Mouse (Mus musculus) layer of hippocampus, postnatal 14 days (tissue): ENCODE data around the gene Sec61a2. TPM values are rescaled to one million over a fixed set of nuclear protein-coding genes. Genes with fewer than 3 reads are reported as not detected.

Source experiments
- DNase-seq, 2 experiments: peaks; one replicate each; pipeline ENCODE4 v3.0.0; 2021 to 2022; ENCODE audit warnings: low spot score in 2 of 2, mixed read lengths in 1 of 2
- long read RNA-seq, 2 experiments: library from polyadenylated mRNA; stranded (forward); transcript quantifications; one replicate each; pipeline ENCODE4 v2.0.0; 2021
- total RNA-seq, 2 experiments: library from RNA; stranded (reverse); gene quantifications; 2 replicates each; pipeline ENCODE4 v1.2.3; 2021

The Sec61a2 gene
- 100 to 1,000 TPM; 102 to 114 TPM for total RNA-seq
- long read RNA-seq, experiment 1, transcript Sec61a2-202 (12 exons, 2,448 nt) = major isoform, 49 of 76 reads
- long read RNA-seq, experiment 1, partial matches to known transcripts = 13 of 76 reads
- long read RNA-seq, experiment 1, other reads (novel, unspliced or antisense) = 12 of 76 reads
- long read RNA-seq, experiment 2, transcript Sec61a2-202 (12 exons, 2,448 nt) = major isoform, 61 of 92 reads
- long read RNA-seq, experiment 2, partial matches to known transcripts = 16 of 92 reads
- long read RNA-seq, experiment 2, other reads (novel, unspliced or antisense) = 12 of 92 reads

- DNase-seq = peak; percentile 99
Measured at GRCm38 (mm10) chr2:5894843-5895570, at the start of gene Sec61a2. Gene Sec61a2, minus strand, starts transcription at chr2:5895432.

- no peak for DNase-seq
Measured at GRCm38 (mm10) chr2:5943071-5943470, 47.8 kb upstream of the Sec61a2 start.

GRCm38 (mm10) chr2:5942416-5943032 lies 47.3 kb upstream of the Sec61a2 start, which contains the start of gene Dhtkd1:
Gene Dhtkd1, minus strand, starts transcription at chr2:5942792.
- DNase-seq = peak; percentile 53 to 78

- DNase-seq = no peak
Measured at GRCm38 (mm10) chr2:5941861-5942415, 46.7 kb upstream of the Sec61a2 start.

GRCm38 (mm10) chr2:5940936-5941335 lies 45.7 kb upstream of the Sec61a2 start:
- DNase-seq = no peak

- DNase-seq = no peak
Measured at GRCm38 (mm10) chr2:5939911-5940310, 44.7 kb upstream of the Sec61a2 start.

GRCm38 (mm10) chr2:5939319-5939718 lies 44.1 kb upstream of the Sec61a2 start:
- DNase-seq = no peak

GRCm38 (mm10) chr2:5936550-5936949 lies 41.3 kb upstream of the Sec61a2 start:
- no peak for DNase-seq

GRCm38 (mm10) chr2:5936068-5936467 lies 40.8 kb upstream of the Sec61a2 start:
- no peak for DNase-seq

- no peak for DNase-seq
Measured at GRCm38 (mm10) chr2:5934936-5935335, 39.7 kb upstream of the Sec61a2 start.

- DNase-seq = no peak
Measured at GRCm38 (mm10) chr2:5931938-5932337, 36.7 kb upstream of the Sec61a2 start.

- DNase-seq = no peak
Measured at GRCm38 (mm10) chr2:5930291-5931054, 35.2 kb upstream of the Sec61a2 start.

- DNase-seq = no peak
Measured at GRCm38 (mm10) chr2:5929793-5930192, 34.6 kb upstream of the Sec61a2 start.

GRCm38 (mm10) chr2:5927481-5927880 lies 32.2 kb upstream of the Sec61a2 start:
- no peak for DNase-seq

GRCm38 (mm10) chr2:5923786-5924185 lies 28.6 kb upstream of the Sec61a2 start:
- no peak for DNase-seq

- DNase-seq = no peak
Measured at GRCm38 (mm10) chr2:5922823-5923222, 27.6 kb upstream of the Sec61a2 start.

GRCm38 (mm10) chr2:5911282-5911965 lies 16.2 kb upstream of the Sec61a2 start:
- peak in 1 of 2 experiments; percentile 9 for DNase-seq

GRCm38 (mm10) chr2:5906625-5907024 lies 11.4 kb upstream of the Sec61a2 start:
- DNase-seq = no peak

GRCm38 (mm10) chr2:5906092-5906491 lies 10.9 kb upstream of the Sec61a2 start:
- peak; percentile 16 to 76 for DNase-seq

- DNase-seq = peak in 1 of 2 experiments; percentile 26
Measured at GRCm38 (mm10) chr2:5900145-5900544, 4.9 kb upstream of the Sec61a2 start.
